Mouse (Mus musculus) kidney, embryonic 15.5 days (tissue): ENCODE results near the gene Ipo9. TPM values are rescaled to one million over a fixed set of nuclear protein-coding genes. Genes with fewer than 3 reads are reported as not detected.
A peak's percentile ranks its signal among the peaks of the same experiment; 100 is the strongest.

Experiments used
- ATAC-seq: fragments of 200-750 bp; cut with Nextera tagmentation; replicated peaks from 2 replicates; pipeline ENCODE4 v1.8.0; 2017; ENCODE audit warnings: moderate TSS enrichment; ENCODE audit not compliant: low FRiP score
- H3K27ac ChIP-seq: fragments of 300-500 bp; sonication (generic); 2 replicates; pipeline ENCODE4 v1.5.1; 2015; ENCODE audit warnings: mild to moderate bottlenecking, inconsistent platforms
- H3K27me3 ChIP-seq: fragments of 300-500 bp; sonication (generic); 2 replicates; pipeline ENCODE4 v1.6.1; 2015; ENCODE audit warnings: inconsistent platforms
- H3K36me3 ChIP-seq: fragments of 300-500 bp; sonication (generic); 2 replicates; pipeline ENCODE4 v1.6.1; 2015; ENCODE audit warnings: inconsistent platforms
- H3K4me1 ChIP-seq: fragments of 300-500 bp; sonication (generic); 2 replicates; pipeline ENCODE4 v1.6.1; 2015; ENCODE audit warnings: inconsistent platforms
- H3K4me2 ChIP-seq: fragments of 300-500 bp; sonication (generic); 2 replicates; pipeline ENCODE4 v1.6.1; 2015; ENCODE audit warnings: moderate library complexity, mild to moderate bottlenecking, inconsistent platforms
- H3K4me3 ChIP-seq: fragments of 300-500 bp; sonication (generic); replicated peaks from 2 replicates; pipeline ENCODE4 v1.5.1; 2015; ENCODE audit warnings: mild to moderate bottlenecking, inconsistent platforms
- H3K9ac ChIP-seq: fragments of 300-500 bp; sonication (generic); 2 replicates; pipeline ENCODE4 v1.6.1; 2015; ENCODE audit warnings: mild to moderate bottlenecking, inconsistent platforms
- H3K9me3 ChIP-seq: fragments of 300-500 bp; sonication (generic); replicated peaks from 2 replicates; pipeline ENCODE4 v1.6.1; 2016; ENCODE audit warnings: inconsistent platforms
- WGBS: fragments of 180-500 bp; shearing (Covaris S2); methylation state at CpG from one replicate; pipeline ENCODE4 v1.1.7; 2015; ENCODE audit warnings: mixed read lengths; 5-methylcytosine and 5-hydroxymethylcytosine counted together
- polyA plus RNA-seq: library from polyadenylated mRNA; unstranded; fragments of >200 nt; fragmentation: Nextera tagmentation; extraction: Ambion mirVana; gene quantifications from 2 replicates; pipeline ENCODE4 v1.2.1, GENCODE M21; 2015

Ipo9 gene
- polyA plus RNA-seq, 1 experiment from 2014 or later: 140 TPM

DNA sequence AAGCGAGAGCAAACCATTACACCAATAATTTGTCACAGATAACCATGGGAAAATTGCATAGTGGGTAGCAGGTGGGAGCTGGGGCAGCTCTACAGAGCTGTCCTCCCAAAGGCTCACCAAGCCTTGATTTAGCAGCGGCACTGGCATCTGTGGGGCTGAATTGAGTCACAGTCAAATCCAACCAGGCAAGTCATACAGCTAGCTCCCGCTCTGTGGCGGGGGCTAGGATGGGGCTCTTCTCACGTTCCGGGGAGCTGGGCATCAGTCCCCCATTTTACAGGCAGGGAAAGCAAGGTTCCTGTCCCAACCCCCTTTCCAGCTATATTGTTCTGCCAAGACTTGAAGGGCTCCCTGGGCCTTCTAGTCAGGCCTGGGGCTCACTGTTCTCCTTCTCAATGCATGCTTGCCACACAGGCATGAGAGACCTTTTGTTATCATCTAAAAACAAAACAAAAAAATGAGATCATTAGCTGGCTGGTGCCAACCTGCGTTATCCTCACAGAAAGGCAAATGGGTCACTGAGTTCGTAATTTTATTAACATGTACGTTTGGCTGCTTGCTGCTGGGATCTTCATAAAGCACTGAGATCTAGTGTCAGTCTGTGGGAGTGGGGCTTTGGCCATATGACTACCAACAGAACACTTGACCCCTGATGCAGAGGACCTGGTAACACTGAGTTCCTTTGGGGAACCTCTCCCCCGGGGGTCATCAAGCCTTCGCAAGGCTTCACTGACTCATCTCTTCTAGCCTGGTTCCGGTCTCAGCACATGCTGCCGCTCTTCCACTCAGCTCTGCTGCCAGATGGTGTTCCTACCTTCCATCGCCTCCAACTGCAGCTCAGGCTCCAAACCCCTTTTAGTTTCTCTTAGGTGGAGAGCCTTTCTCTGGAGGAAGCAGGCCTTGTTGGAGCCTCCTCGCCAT, 50.0 kb downstream of the Ipo9 start:
- Histone ChIP-seq H3K27me3 (no peaks in the 10 kb centered on the region), H3K9ac (0 out of 2 replicates have a peak overlapping the region, but pooled peaks have one; percentile 17), H3K36me3 (peaks cover 36% of the 10 kb centered on the region), H3K9me3 (no peaks in the 10 kb centered on the region), H3K27ac (peak overlapping the region; percentile 37; the same call in 1 of the 2 replicates), H3K4me1 (peaks cover 9% of the 10 kb centered on the region), H3K4me2 (no peak overlapping the region), H3K4me3 (no peak overlapping the region)
- WGBS: 59% methylated on average over 15 of the region's 15 CpGs
- no peak for ATAC-seq

DNA sequence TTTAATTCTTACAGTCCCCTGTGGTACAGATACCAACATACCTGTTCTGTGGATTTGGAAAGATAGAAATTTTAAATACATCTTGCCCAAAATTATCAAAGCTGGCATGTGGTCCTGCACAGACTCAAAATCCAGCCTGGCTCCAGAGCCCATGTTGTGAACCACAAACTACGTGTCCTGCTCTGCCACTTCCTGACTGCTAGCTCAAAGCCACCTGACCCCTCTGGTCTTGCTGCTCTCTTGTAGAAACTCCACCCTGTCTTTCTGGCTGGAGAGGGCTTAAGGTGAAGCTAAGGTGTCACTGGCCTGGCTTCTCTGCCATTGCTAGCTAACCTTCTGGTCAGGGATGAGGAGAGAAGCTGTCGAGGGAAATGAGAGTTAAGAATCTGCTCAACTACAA, 51.3 kb downstream of the Ipo9 start:
- no peak overlapping the region for H3K4me3 ChIP-seq
- 34% methylated on average over 2 of the region's 2 CpGs for WGBS
- H3K27me3 ChIP-seq: no peaks in the 10 kb centered on the region
- no peak overlapping the region for H3K9ac ChIP-seq
- H3K4me2 ChIP-seq: no peak overlapping the region
- H3K4me1 ChIP-seq: peaks cover 21% of the 10 kb centered on the region
- H3K9me3 ChIP-seq: no peaks in the 10 kb centered on the region
- ATAC-seq: no peak
- H3K36me3 ChIP-seq: peaks cover 23% of the 10 kb centered on the region
- H3K27ac ChIP-seq: no peak overlapping the region

DNA sequence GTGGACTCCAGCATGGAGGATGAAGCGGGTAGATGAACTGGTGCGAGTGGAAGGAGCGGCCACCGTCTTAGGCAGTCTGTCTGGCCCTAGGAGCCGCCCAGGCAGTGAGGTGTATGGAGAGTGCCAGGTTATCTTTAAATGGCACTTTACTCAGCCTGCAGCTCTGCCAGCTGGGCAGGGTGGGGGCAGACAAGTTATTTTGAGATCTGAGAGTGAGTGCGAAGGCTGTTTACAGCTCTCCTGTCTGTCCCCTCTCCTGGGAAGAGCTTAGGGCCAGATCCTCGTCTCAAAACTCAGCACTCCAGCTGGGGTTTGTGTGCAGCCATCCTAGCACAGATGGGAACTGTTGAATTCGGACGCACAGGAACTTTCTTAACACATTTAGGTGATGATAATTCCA, 51.7 kb downstream of the Ipo9 start:
- ATAC-seq: no peak
- Histone ChIP-seq H3K36me3 (peaks cover 18% of the 10 kb centered on the region), H3K4me3 (no peak overlapping the region), H3K9me3 (no peaks in the 10 kb centered on the region), H3K4me1 (peaks cover 25% of the 10 kb centered on the region), H3K27me3 (no peaks in the 10 kb centered on the region), H3K27ac (no peak overlapping the region), H3K9ac (no peak overlapping the region), H3K4me2 (no peak overlapping the region)
- 64% methylated on average over 9 of the region's 9 CpGs for WGBS

DNA sequence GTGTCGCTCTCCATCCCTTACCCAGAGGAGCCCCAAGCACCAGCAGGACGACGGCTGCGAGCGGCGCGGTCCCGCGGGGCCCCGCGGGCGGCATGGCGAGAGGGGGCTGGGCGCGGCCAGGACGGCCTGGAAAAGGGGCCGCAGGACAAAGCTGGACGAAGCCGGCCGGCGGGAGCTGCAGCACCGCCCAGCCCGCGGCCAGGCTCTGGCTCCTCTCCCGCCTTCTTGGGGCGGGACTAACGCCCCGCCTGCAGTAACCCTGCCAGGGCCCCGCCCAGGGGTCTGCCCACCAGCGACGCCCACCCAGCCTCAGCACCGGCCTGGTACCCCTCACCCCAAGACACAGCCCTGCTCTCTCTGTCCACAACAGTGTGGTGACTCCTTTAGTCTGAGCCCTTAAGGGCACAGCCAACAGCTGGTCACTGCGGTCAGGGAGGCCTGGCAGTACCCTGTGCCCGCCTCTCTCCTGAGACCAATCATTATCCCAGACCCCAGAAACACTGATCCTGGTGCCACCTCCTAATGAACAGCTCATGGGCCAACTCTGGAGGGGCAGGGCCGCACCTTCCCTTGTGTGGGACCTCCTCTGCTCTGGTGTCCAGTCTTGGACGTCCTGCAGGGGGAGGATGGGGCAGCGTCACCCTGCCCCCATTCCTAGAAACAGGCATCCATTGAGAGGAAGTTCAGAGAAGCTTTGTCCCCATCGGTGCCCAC, 55.3 kb downstream of the Ipo9 start, which contains the start of gene Shisa4:
Shisa4 (minus strand) TSS at position 370 of the 714 bp plus-strand sequence.
- Histone ChIP-seq H3K9me3 (no peaks in the 10 kb centered on the region), H3K9ac (peak within 1 kb of the TSS; percentile 69), H3K36me3 (no peaks in the 10 kb centered on the region), H3K4me1 (peaks cover 28% of the 10 kb centered on the region), H3K27ac (peak within 1 kb of the TSS; percentile 85), H3K27me3 (no peaks in the 10 kb centered on the region), H3K4me3 (peak within 1 kb of the TSS; percentile 73), H3K4me2 (peak within 1 kb of the TSS; percentile 97)
- 1% methylated on average over 38 of the region's 38 CpGs for WGBS
- ATAC-seq: peak; percentile 92

DNA sequence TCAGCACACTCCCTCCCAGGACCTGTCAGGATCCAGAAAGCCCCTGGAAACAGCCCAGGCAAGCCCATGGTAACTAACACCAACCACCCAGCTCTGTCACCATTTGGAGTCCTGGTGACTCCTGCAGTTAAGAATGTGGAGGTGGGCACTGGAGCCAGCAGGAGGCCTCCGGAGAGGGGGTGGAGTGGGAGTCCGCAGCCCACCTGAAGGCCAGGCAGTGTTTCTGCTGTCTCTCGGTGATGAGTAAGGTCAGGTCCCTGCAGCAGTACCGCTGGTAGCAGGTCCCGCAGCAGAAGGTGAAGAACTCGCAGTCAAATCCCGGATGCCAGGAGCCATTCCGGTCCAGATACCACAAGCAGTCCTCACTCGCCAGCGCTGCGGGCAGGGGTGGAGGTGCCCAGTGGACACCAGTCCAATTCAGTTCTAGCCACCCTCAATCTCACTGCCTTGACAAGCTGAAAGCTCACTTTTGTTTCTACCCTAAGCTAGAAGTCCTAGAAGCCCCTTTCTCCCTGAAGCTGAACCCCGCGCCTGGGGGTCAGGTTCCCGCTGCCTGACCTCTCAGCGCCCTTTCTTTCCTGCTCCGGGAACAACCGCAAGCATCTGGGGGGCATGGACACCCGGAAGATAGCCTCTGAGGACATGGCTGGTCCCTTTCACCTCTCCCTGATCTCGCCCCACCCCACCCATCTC, 56.0 kb downstream of the Ipo9 start:
- peak overlapping the region; percentile 85 for H3K27ac ChIP-seq
- 0 out of 2 replicates have a peak, but pooled peaks have one; percentile 3 for ATAC-seq
- peak overlapping the region; percentile 97 for H3K4me2 ChIP-seq
- H3K9me3 ChIP-seq: no peaks in the 10 kb centered on the region
- peaks cover 32% of the 10 kb centered on the region for H3K4me1 ChIP-seq
- WGBS: 2% methylated on average over 19 of the region's 19 CpGs
- H3K4me3 ChIP-seq: peak overlapping the region; percentile 73
- no peaks in the 10 kb centered on the region for H3K36me3 ChIP-seq
- H3K27me3 ChIP-seq: no peaks in the 10 kb centered on the region
- peak overlapping the region; percentile 69 for H3K9ac ChIP-seq

DNA sequence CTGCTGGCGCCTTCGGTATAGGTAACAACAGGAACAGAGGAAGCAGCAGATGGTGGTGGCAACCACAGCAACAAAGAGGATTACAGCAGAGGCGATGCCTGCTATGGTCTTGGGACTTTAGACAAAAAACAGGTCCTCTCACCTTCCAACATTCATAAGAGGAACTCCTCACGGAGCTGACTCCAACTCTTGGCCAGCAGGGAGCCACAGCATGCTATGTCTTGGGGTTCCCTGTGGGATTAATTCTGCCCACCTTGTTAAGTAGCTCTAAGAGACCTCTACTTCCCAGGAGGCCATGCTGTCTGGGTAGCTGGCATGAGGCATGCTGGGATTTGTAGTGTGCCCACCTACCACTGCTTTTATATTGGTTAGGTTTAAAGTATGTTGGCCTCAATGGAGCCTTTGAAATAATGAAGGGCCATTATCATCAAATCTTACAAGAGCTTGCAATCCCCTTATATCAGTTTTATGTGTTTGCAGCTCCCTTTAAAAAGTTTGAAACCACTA, 57.1 kb downstream of the Ipo9 start:
- Histone ChIP-seq H3K4me3 (no peak overlapping the region), H3K9me3 (no peaks in the 10 kb centered on the region), H3K27ac (no peak overlapping the region), H3K4me2 (peak overlapping the region; percentile 97; the same call in 1 of the 2 replicates), H3K4me1 (peaks cover 42% of the 10 kb centered on the region), H3K36me3 (no peaks in the 10 kb centered on the region), H3K27me3 (no peaks in the 10 kb centered on the region), H3K9ac (no peak overlapping the region)
- ATAC-seq: no peak
- WGBS: 89% methylated on average over 4 of the region's 4 CpGs

DNA sequence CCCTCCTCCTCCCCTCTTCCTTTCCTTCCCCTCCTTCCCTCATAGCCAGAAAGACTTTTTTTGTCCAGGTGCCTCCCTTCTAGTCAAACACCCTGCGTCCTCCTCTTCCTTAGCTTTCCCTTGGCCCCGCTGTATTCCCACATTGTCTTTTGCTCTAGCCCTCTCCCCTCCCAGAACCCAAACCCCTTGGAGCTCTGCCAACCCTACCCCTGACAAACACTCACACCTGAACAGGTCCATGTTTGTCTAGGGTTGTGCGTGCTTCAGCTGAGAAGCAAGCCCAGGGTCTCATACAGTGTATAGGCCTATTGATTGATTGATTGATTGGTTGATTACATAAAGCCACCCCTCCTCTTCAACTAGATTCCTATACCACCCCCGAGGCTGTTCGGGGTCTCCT, 60.9 kb downstream of the Ipo9 start:
- 0 out of 2 replicates have a peak overlapping the region, but pooled peaks have one; percentile 98 for H3K4me2 ChIP-seq
- no peak for ATAC-seq
- H3K27me3 ChIP-seq: no peaks in the 10 kb centered on the region
- peaks cover 37% of the 10 kb centered on the region for H3K4me1 ChIP-seq
- H3K36me3 ChIP-seq: no peaks in the 10 kb centered on the region
- WGBS: 82% methylated on average over 5 of the region's 5 CpGs
- no peak overlapping the region for H3K4me3 ChIP-seq
- H3K27ac ChIP-seq: no peak overlapping the region
- H3K9me3 ChIP-seq: no peaks in the 10 kb centered on the region
- no peak overlapping the region for H3K9ac ChIP-seq

DNA sequence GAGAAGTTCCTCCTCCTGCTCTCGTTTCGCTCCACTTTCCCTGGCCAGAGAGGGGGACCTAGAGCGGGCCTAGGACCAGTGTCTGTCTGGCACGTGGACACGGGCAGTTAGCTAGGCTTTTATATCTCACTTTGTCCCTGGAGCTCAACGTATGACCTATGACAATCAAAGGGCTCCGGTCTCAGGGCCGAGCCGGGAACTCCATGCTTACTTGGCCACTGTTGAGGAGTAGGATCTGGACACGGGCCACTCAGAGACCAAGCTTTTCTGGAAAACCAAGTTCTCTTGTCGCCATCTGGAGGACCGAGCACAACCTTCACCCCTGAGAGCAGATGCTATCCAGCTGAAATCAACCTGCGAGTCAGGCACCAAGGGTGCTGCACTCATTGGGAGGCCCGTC, 61.3 kb downstream of the Ipo9 start:
- ATAC-seq: peak; percentile 41
- Histone ChIP-seq H3K4me1 (peaks cover 32% of the 10 kb centered on the region), H3K36me3 (no peaks in the 10 kb centered on the region), H3K27me3 (no peaks in the 10 kb centered on the region), H3K4me3 (peak overlapping the region; percentile 50), H3K4me2 (peak overlapping the region; percentile 98), H3K9me3 (no peaks in the 10 kb centered on the region), H3K9ac (peak overlapping the region; percentile 59), H3K27ac (no peak overlapping the region)
- WGBS: 7% methylated on average over 14 of the region's 14 CpGs

DNA sequence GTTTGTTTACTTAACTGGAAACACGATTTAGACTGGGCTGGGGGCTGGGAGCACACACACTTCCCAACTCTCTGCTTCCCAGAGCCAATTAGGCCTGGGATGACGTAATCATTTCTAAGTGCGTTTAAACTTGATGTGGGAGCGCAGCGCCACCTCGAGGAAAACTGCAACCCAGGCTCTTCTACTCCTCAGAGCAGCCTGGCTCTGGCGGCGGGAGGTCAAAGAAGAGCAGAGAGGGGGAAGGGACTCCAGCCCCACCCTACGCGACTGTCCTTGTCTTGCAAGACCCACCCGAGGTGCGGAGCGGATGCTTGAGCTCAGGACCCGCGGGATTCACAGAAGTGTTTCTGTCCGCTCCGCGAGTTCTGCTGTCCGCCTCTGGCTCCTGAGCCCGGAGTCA, 62.1 kb downstream of the Ipo9 start:
- Histone ChIP-seq H3K27ac (0 out of 2 replicates have a peak overlapping the region, but pooled peaks have one; percentile 25), H3K4me1 (peaks cover 26% of the 10 kb centered on the region), H3K4me3 (peak overlapping the region; percentile 50), H3K27me3 (no peaks in the 10 kb centered on the region), H3K9ac (peak overlapping the region; percentile 59), H3K9me3 (no peaks in the 10 kb centered on the region), H3K36me3 (no peaks in the 10 kb centered on the region), H3K4me2 (peak overlapping the region; percentile 98)
- WGBS: under 1% methylated on average over 20 of the region's 20 CpGs
- peak; percentile 71 for ATAC-seq

DNA sequence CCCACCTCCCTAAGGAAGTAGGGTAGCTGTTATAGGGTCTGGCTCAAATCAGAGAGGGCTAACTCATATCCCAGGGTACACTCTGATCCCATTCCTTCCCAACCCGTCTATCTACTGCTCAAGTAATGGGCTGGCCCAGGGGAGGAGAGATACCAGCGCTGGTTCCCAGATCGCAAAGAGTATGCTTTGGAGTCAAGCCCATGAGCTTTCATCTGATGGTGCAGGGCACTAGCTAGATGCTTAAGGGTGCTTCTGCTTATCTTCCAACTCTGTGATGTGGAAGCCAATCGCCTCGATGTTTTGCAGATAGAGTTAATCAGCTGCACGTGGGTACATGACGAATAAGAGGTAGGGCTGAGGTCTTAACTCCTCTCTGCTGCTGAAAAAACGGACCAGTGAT, 62.7 kb downstream of the Ipo9 start:
- Histone ChIP-seq H3K36me3 (no peaks in the 10 kb centered on the region), H3K27me3 (no peaks in the 10 kb centered on the region), H3K4me1 (peaks cover 21% of the 10 kb centered on the region), H3K9ac (no peak overlapping the region), H3K4me3 (no peak overlapping the region), H3K27ac (no peak overlapping the region), H3K9me3 (no peaks in the 10 kb centered on the region), H3K4me2 (no peak overlapping the region)
- ATAC-seq: no peak
- 63% methylated on average over 8 of the region's 8 CpGs for WGBS

DNA sequence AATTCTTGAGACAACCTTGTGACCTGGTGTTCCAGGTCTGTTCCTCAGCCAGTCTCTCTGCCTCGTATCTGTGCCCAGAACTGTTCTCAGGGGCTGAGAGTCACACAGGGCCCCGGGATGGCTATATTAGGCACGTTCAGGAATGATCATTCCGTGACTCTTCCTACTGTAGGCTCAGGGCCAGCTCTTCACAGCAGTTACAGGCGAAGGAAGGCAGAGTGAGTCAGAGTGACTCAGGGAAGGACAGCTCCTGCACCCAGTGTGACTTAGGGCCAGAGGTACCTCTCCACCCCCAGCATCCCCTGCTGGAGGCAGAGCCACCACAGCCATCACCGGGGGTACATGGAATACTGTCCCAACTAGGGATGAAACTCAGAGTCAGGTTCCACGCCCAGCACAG, 63.3 kb downstream of the Ipo9 start:
- Histone ChIP-seq H3K4me1 (peaks cover 21% of the 10 kb centered on the region), H3K9ac (no peak overlapping the region), H3K9me3 (no peaks in the 10 kb centered on the region), H3K36me3 (no peaks in the 10 kb centered on the region), H3K4me2 (no peak overlapping the region), H3K27ac (no peak overlapping the region), H3K4me3 (no peak overlapping the region), H3K27me3 (no peaks in the 10 kb centered on the region)
- ATAC-seq: no peak
- 70% methylated on average over 7 of the region's 7 CpGs for WGBS
